Mouse (Mus musculus) lung, adult 2 months (tissue): ENCODE measurements around the gene Gimap8. TPM values are rescaled to one million over a fixed set of nuclear protein-coding genes. Genes with fewer than 3 reads are reported as not detected.
A peak's percentile ranks its signal among the peaks of the same experiment; 100 is the strongest.
"Not testable (repeated sequence)": the region's sequence is repeated elsewhere in the genome, so short reads cannot be mapped to it uniquely, and the experiment has no call there.

ENCODE experiments used
- DNase-seq: peaks from one replicate; pipeline ENCODE4 v3.0.0; 2022
- H3K4me1 ChIP-seq: fragments of 200-500 bp; 2 replicates; pipeline ENCODE4 v1.6.1; 2011; ENCODE audit warnings: low read length; ENCODE audit not compliant: control insufficient read depth, insufficient read depth
- H3K4me3 ChIP-seq: fragments of 200-500 bp; replicated peaks from 2 replicates; pipeline ENCODE3; 2011; ENCODE audit warnings: low read depth, mild to moderate bottlenecking, control low read depth, low read length; ENCODE audit errors: extremely low read depth
- CTCF ChIP-seq: fragments of 200-500 bp; IDR thresholded peaks from 2 replicates; pipeline ENCODE4 v1.5.1; 2011; ENCODE audit warnings: mild to moderate bottlenecking, low read length, control low read depth; ENCODE audit not compliant: insufficient read depth
- POLR2A ChIP-seq: fragments of 200-500 bp; IDR thresholded peaks from 2 replicates; pipeline ENCODE4 v1.6.1; 2011; ENCODE audit warnings: low read depth, mild to moderate bottlenecking, control low read depth, low read length, borderline replicate concordance; ENCODE audit errors: extremely low read depth
- WGBS: fragments of 180-500 bp; shearing (Covaris S2); methylation state at CpG from one replicate; pipeline ENCODE4 v1.1.7; 2018; 5-methylcytosine and 5-hydroxymethylcytosine counted together
- polyA plus RNA-seq: library from polyadenylated mRNA; depleted of rRNA; stranded (reverse); fragments of >200 nt; gene quantifications from 2 replicates; pipeline ENCODE4 v1.2.3, GENCODE M21; 2012

Gene Gimap8
- polyA plus RNA-seq, 1 experiment, result 15.2 TPM

- no peak for TF ChIP-seq POLR2A
- TF ChIP-seq CTCF, result no peak
- Histone ChIP-seq H3K4me1 (no peaks in the 10 kb centered on the region), H3K4me3 (no peak overlapping the region)
- WGBS, result 93% methylated on average over 30 of the region's 30 CpGs
- no peak for DNase-seq
Measured at GRCm38 (mm10) chr6:48620031-48620430, 27.0 kb upstream of the Gimap8 start.

DNA sequence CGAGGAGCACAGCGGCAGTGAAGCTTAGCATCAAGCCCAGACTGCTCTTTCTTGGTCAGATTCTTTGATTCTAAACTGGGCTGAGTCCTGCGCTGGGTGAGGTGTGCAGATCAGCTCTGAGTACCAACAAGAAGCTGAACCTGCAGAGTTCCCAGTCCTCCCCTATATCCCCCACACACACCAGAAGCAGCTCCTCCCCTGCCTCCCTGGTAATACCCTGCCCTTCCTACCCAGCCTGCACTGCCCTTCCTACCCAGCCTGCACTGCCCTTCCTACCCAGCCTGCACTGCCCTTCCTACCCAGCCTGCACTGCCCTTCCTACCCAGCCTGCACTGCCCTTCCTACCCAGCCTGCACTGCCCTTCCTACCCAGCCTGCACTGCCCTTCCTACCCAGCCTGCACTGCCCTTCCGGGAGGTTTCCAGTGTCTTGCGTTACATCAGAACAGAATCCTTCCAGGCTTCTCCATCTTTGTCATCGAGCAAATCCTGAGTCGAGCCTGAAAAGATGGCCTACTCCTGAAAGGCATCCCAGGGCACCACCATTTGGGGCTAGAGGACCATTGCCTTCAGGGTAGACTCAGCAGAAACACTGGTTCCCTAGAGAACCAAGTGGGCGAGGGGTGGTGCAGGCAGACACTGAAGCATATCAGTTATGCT is 24.7 kb upstream of the Gimap8 start:
- WGBS, result 85% methylated on average over 8 of the region's 8 CpGs
- H3K4me1 ChIP-seq, H3K4me3 ChIP-seq, DNase-seq: not testable (repeated sequence)

GRCm38 (mm10) chr6:48623460-48623859 is 23.6 kb upstream of the Gimap8 start:
- no peak overlapping the region for H3K4me3 ChIP-seq
- no peaks in the 10 kb centered on the region for H3K4me1 ChIP-seq
- DNase-seq, result no peak
- TF ChIP-seq CTCF, result no peak
- TF ChIP-seq POLR2A, result no peak
- 41% methylated on average over 1 of the region's 1 CpGs for WGBS

DNA sequence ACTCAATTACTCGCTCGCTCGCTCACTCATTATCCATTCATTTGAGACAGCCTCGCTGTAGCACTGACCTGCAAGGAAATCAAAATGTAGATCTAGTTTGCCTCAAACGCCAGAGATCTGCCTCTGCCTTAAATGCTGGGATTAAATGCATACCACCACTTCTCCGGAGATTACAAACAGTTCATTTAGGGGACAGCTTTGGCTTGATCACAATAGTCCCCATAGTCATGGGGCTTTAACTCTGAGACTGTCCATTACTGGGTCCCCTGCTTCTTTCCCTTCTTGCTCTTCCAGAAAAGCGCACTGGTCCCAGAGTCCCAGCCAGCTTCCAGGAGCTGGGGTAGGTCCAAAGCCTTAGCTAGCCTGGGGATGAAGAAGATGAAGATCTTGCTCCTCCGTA is 20.6 kb upstream of the Gimap8 start, which contains the start of gene AI854703:
Gene AI854703, plus strand, starts transcription at position 301 of the 400 bp plus-strand sequence.
- Histone ChIP-seq H3K4me1 (no peaks in the 10 kb centered on the region), H3K4me3 (peak within 1 kb of the TSS; percentile 47)
- DNase-seq, result no peak
- TF ChIP-seq CTCF, result no peak
- no peak for TF ChIP-seq POLR2A
- WGBS, result 47% methylated on average over 8 of the region's 8 CpGs

GRCm38 (mm10) chr6:48626984-48627383 is 20.1 kb upstream of the Gimap8 start:
- under 1% methylated on average over 32 of the region's 32 CpGs for WGBS
- Histone ChIP-seq H3K4me3 (peak overlapping the region; percentile 47), H3K4me1 (no peaks in the 10 kb centered on the region)
- DNase-seq, result peak; percentile 14
- TF ChIP-seq CTCF (no peak), POLR2A (no peak)

DNA sequence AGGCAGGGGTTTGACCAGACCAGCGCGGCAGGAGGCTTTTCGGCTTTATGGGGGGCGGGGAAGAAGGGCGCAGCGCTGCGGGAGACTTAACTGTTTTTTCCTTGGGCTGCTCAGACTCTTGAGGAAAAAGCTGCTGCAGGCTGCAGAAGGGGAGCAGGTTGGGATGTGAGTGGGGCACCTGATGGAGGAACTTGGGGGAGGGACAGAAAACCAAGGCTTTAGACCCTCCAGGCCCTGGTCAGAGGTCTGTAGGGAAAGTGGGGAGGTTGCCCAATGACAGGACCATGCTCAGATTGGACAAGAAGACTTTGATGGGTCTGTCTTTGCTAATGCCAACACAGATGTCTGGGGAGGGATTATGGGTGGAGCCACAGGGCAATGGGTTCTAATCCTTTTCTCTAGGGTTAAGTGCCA is 19.5 kb upstream of the Gimap8 start:
- Histone ChIP-seq H3K4me1 (no peaks in the 10 kb centered on the region), H3K4me3 (no peak overlapping the region)
- 11% methylated on average over 7 of the region's 7 CpGs for WGBS
- TF ChIP-seq POLR2A (no peak), CTCF (no peak)
- no peak for DNase-seq

GRCm38 (mm10) chr6:48628377-48628776 is 18.7 kb upstream of the Gimap8 start:
- H3K4me3 ChIP-seq, result no peak overlapping the region
- 62% methylated on average over 3 of the region's 3 CpGs for WGBS
- TF ChIP-seq POLR2A (no peak), CTCF (no peak)
- no peak for DNase-seq
- no peaks in the 10 kb centered on the region for H3K4me1 ChIP-seq

DNA sequence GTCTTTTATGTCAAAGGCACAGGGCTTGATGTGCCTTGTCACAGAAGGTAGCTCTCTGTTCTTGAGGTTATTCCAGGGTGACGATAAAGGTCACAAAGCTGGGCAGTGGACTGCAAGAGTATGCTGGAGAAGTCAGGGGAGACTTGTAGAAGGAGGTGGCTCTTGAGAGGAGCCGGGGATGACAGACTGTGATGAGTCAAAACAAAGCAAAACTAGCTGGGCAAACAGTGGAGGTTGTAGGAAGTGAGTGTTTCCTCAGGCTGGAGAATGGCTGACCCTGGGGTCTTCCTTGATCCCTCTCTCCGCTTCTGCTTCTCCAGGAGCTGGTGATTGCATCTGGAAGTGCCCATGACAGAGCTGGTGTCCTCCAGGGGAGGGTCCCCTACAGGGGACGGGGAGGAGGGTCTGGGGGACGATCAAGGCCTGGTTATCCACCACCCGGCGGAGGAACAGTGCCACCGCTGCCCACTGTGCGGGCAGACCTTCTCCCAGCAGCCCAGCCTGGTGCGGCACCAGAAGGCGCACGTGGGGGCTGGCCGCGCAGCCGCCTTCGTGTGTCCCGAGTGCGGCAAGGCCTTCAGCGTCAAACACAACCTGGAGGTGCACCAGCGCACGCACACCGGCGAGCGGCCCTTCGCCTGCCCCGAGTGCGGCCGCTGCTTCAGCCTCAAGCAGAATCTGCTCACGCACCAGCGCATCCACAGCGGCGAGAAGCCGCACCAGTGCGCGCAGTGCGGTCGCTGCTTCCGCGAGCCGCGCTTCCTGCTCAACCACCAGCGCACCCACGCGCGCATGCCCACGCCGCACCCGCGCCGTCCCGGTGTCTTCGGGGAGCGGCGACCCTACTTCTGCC is 18.0 kb upstream of the Gimap8 start:
- no peak for DNase-seq

GRCm38 (mm10) chr6:48629661-48630034 is 17.4 kb upstream of the Gimap8 start:
- 19% methylated on average over 13 of the region's 13 CpGs for whole genome bisulfite sequencing
- no peak for DNase-seq
- Histone ChIP-seq H3K4me3 (peak overlapping the region; percentile 40), H3K4me1 (no peaks in the 10 kb centered on the region)
- TF ChIP-seq CTCF, result no peak
- TF ChIP-seq POLR2A, result no peak

More for the DNA sequence above, 18.0 kb upstream of the Gimap8 start:
- peak overlapping the region; percentile 40 for H3K4me3 ChIP-seq
- no peaks in the 10 kb centered on the region for H3K4me1 ChIP-seq
- TF ChIP-seq CTCF, result no peak
- no peak for TF ChIP-seq POLR2A
- WGBS, result 4% methylated on average over 54 of the region's 54 CpGs

- TF ChIP-seq CTCF (no peak), POLR2A (no peak)
- 84% methylated on average over 8 of the region's 8 CpGs for WGBS
- Histone ChIP-seq H3K4me1 (no peaks in the 10 kb centered on the region), H3K4me3 (no peak overlapping the region)
- DNase-seq, result no peak
Measured at GRCm38 (mm10) chr6:48630831-48631230, 16.2 kb upstream of the Gimap8 start.
